Mouse (Mus musculus): Measurements from ENCODE around the gene Gm5148.

DNA sequence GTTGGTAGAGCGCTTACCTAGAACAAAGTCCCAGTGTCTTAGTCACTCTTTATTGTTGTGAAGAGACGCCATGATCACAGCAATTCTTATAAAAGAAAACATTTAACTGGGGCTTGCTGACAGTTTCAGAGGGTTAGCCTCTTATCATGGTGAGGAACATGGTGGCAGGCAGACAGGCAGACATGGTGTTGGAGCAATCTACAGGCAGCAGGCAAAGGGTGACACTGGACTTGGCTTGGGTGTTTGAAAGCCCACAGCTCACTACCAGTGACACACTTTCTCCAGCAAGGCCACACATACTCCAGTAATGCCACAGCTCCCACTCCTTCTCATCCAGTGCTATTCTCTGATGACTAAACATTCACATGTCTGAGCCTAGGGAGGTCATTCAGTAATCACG, 30.3 kb upstream of the Gm5148 start:
- TF ChIP-seq MAX (IDR thresholded peaks at IDR 0.05) (no peak), USF1 (IDR thresholded peaks at IDR 0.05; ENCODE audit: low read depth) (no peak)

Data from C2C12 (cell line).